Mouse (Mus musculus) liver, embryonic 12.5 days (tissue): ENCODE results near the gene Pdlim5. TPM values are rescaled to one million over a fixed set of nuclear protein-coding genes. Genes with fewer than 3 reads are reported as not detected.
"Not testable (repeated sequence)": the region's sequence is repeated elsewhere in the genome, so short reads cannot be mapped to it uniquely, and the experiment has no call there.

Source experiments
- ATAC-seq: fragments of 200-750 bp; cut with Nextera tagmentation; 2 replicates; pipeline ENCODE4 v1.8.0; 2017; ENCODE audit warnings: moderate number of reproducible peaks, mild to moderate bottlenecking, moderate library complexity
- H3K27ac ChIP-seq: fragments of 300-500 bp; sonication (generic); 2 replicates; pipeline ENCODE4 v1.5.1; 2016; ENCODE audit warnings: mild to moderate bottlenecking
- H3K27me3 ChIP-seq: fragments of 300-500 bp; sonication (generic); replicated peaks from 2 replicates; pipeline ENCODE4 v1.6.1; 2016; ENCODE audit warnings: mild to moderate bottlenecking, moderate library complexity
- H3K36me3 ChIP-seq: fragments of 300-500 bp; sonication (generic); 2 replicates; pipeline ENCODE4 v1.6.1; 2016; ENCODE audit warnings: mild to moderate bottlenecking, moderate library complexity
- H3K4me1 ChIP-seq: fragments of 300-500 bp; sonication (generic); 2 replicates; pipeline ENCODE4 v1.6.1; 2016
- H3K4me2 ChIP-seq: fragments of 300-500 bp; sonication (generic); 2 replicates; pipeline ENCODE4 v1.6.1; 2016; ENCODE audit warnings: mild to moderate bottlenecking, moderate library complexity
- H3K4me3 ChIP-seq: fragments of 300-500 bp; sonication (generic); 2 replicates; pipeline ENCODE4 v1.5.1; 2016; ENCODE audit warnings: mild to moderate bottlenecking, moderate library complexity
- H3K9ac ChIP-seq: fragments of 300-500 bp; sonication (generic); 2 replicates; pipeline ENCODE4 v1.6.1; 2016; ENCODE audit warnings: mild to moderate bottlenecking, moderate library complexity
- H3K9me3 ChIP-seq: fragments of 300-500 bp; sonication (generic); replicated peaks from 2 replicates; pipeline ENCODE4 v1.6.1; 2016; ENCODE audit warnings: mild to moderate bottlenecking, moderate library complexity
- WGBS: fragments of 180-500 bp; shearing (Covaris S2); methylation state at CpG from one replicate; pipeline ENCODE4 v1.1.7; 2016; ENCODE audit not compliant: insufficient replicate concordance; 5-methylcytosine and 5-hydroxymethylcytosine counted together
- polyA plus RNA-seq: library from polyadenylated mRNA; unstranded; fragments of >200 nt; fragmentation: Nextera tagmentation; extraction: Ambion mirVana; gene quantifications from 2 replicates; pipeline ENCODE4 v1.2.1, GENCODE M21; 2016

Pdlim5 gene
- polyA plus RNA-seq = 15.6 and 16.8 TPM in 2 replicates

DNA sequence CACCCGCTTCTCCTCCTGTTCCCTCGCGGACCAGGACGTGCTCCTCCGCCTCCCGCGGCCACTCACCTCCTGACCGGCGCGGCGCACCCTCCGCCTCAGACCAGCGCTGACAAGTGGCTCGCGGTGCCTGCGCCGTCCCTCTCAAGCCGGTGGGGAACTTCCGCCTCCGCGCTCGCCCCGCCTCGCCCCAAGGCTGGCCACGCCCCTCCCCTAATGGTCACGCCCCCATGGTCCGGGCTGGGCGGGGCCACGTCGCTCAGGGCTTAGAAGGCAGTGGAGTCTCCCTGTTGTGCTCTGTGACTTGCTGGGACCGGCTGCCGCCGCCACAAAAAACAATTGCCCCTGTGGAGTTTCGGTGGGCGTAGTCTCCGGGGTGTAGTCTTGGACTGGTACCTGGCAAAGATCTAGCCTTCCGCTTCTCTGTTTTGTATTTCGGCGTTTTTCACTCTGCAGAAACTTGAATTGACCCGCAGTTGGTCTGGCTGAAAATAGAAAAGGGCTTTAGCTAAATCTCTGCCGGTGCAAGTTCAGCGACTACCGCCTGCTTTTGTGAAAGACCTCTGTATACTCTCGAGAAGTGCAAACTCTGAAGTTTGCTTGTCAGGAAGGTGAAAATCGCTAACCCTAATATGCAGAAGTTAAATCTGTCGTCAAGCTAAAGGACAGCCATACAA is at the start of gene Pdlim5:
Pdlim5 (minus strand) TSS at position 177 of the 674 bp plus-strand sequence.
- ATAC-seq = peak; percentile 95

DNA sequence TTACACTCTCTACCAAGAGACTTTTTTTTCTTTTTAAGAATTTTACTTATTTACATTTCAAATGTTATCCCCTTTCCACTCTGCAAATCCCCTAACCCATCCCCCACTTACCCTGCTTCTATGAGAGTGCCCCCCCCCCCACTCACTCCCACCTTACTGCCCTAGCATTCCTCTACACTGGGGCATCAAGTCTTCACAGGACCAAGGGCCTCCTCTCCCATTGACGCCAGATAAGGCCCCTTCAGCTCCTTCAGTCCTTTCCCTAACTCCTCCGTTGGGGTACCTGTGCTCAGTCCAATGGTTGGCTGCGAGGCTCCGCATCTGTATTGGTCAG is 48.2 kb upstream of the Pdlim5 start:
- Histone ChIP-seq H3K4me2 (peak overlapping the region; percentile 51; the same call in 1 of the 2 replicates), H3K27me3 (no peaks in the 10 kb centered on the region), H3K27ac (no peak overlapping the region), H3K36me3 (no peaks in the 10 kb centered on the region), H3K9ac (no peak overlapping the region), H3K9me3 (no peaks in the 10 kb centered on the region), H3K4me3 (no peak overlapping the region), H3K4me1 (peaks cover 10% of the 10 kb centered on the region; the same call in 1 of the 2 replicates)
- 34% methylated on average over 4 of the region's 4 CpGs for WGBS
- peak; percentile 24; the same call in 1 of the 2 replicates for ATAC-seq

More for the DNA sequence above, at the start of gene Pdlim5:
- peak within 1 kb of the TSS; percentile 87 for H3K9ac ChIP-seq
- peak within 1 kb of the TSS; percentile 94 for H3K4me2 ChIP-seq
- WGBS = 1% methylated on average over 46 of the region's 46 CpGs
- peak within 1 kb of the TSS; percentile 89 for H3K27ac ChIP-seq
- peak within 1 kb of the TSS; percentile 80 for H3K4me3 ChIP-seq
- H3K27me3 ChIP-seq = no peaks in the 10 kb centered on the region
- H3K36me3 ChIP-seq = peaks cover 10% of the 10 kb centered on the region
- H3K9me3 ChIP-seq = no peaks in the 10 kb centered on the region
- peaks cover 17% of the 10 kb centered on the region for H3K4me1 ChIP-seq

DNA sequence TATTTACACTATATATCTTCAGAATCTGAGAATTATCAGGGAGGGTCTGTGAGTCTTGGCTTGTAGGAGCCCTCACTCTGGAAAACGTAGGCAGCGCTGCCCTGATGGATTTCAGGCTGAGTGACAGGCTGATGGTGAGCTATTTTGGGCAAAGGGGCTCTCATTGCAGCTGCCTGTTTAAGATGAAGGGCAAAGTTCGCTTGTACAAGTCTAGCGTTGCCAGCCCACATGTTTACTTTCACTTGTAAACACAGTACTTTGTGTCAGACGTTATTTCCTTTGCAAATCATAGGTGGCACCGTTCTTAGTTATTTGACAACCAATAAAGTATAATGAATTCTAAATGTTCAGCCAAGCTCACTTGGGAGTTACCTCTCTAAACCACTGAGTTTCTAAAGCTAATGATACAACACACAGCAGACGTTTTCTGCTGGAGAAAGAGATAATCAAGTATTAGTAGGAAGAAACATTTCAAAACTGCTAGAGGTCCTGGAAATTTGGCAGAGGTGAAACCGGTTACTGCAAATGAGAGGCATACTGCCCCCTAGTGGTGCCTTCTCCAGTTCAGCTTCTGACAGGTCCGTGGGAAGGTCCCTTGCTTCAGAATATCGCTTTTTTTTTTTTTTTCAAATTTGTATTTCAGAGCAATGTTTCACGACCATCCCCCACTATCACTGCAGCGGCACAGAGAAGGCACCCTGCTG is 47.7 kb upstream of the Pdlim5 start:
- H3K4me2 ChIP-seq = peak overlapping the region; percentile 51
- H3K27ac ChIP-seq = no peak overlapping the region
- no peaks in the 10 kb centered on the region for H3K9me3 ChIP-seq
- H3K4me1 ChIP-seq = peaks cover 10% of the 10 kb centered on the region; the same call in 1 of the 2 replicates
- peak; percentile 37 for ATAC-seq
- H3K4me3 ChIP-seq = 0 out of 2 replicates have a peak overlapping the region, but pooled peaks have one; percentile 2
- WGBS = 8% methylated on average over 12 of the region's 12 CpGs
- no peak overlapping the region for H3K9ac ChIP-seq
- H3K27me3 ChIP-seq = no peaks in the 10 kb centered on the region
- no peaks in the 10 kb centered on the region for H3K36me3 ChIP-seq

DNA sequence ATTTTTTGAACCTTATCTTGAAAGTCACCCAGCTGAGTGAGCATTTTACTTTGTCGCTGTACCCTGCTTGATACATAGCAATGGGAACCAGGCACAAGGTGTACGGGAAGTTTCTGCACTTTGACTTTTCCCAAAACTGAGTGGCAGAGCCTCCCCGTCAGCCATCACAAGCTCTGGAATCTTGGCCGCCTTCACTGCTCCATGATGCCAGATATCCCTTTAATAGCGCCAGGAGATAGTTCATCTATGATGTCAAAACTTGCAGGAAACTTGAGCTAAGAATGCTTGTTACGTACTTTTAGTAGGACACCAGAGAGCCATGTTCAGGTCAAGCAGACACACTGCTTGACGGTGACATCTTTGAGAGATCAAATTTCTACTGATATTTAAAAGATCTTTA is 46.7 kb upstream of the Pdlim5 start:
- no peak overlapping the region for H3K4me2 ChIP-seq
- no peaks in the 10 kb centered on the region for H3K27me3 ChIP-seq
- no peaks in the 10 kb centered on the region for H3K9me3 ChIP-seq
- H3K4me1 ChIP-seq = peaks cover 10% of the 10 kb centered on the region; the same call in 1 of the 2 replicates
- H3K9ac ChIP-seq = no peak overlapping the region
- no peak overlapping the region for H3K4me3 ChIP-seq
- 78% methylated on average over 7 of the region's 7 CpGs for WGBS
- no peak for ATAC-seq
- H3K36me3 ChIP-seq = no peaks in the 10 kb centered on the region
- no peak overlapping the region for H3K27ac ChIP-seq

DNA sequence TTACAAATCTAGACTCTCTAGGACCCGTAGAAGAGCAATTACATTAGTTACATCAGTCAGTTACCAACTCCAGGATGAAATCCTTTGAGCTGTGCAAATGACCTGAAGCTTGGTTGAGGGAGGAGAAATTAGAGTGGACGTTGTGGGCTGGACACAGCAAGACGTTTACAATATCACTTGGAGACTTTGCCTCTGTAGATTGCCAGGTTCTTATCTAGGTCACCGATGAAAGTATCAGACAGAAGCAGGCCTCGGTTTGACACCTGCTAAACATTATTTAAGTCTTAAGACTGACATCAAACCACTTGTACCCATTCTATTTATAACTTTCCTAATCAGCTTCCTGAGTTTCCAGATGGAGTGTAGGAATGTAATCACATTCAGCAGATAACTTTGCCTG is 45.6 kb upstream of the Pdlim5 start:
- no peaks in the 10 kb centered on the region for H3K9me3 ChIP-seq
- H3K4me1 ChIP-seq = peaks cover 10% of the 10 kb centered on the region; the same call in 1 of the 2 replicates
- no peak overlapping the region for H3K9ac ChIP-seq
- H3K36me3 ChIP-seq = no peaks in the 10 kb centered on the region
- no peak for ATAC-seq
- H3K27me3 ChIP-seq = 0 out of 2 replicates have a peak, but pooled peaks cover 5% of the 10 kb centered on the region
- no peak overlapping the region for H3K4me3 ChIP-seq
- no peak overlapping the region for H3K27ac ChIP-seq
- H3K4me2 ChIP-seq = no peak overlapping the region
- 23% methylated on average over 5 of the region's 5 CpGs for WGBS

DNA sequence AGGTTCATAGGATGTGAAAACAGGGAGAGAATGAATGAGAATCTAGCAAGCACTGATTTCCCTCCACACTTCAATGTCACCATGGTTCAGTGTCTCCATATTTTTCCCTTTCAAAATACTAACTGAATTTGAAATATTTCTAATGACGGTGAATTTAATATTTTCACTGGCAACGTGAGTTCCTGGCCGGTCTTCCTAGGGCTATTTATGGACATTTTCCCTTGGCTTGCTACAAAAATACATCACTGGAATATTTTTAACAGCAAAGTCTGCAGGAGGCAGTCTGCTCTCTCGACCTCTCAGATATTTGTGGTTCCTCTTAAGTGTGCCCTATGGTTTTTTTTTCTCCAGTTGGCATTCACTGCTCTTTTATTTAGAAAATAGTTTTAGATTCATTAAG is 44.7 kb upstream of the Pdlim5 start:
- H3K27ac ChIP-seq = no peak overlapping the region
- no peaks in the 10 kb centered on the region for H3K9me3 ChIP-seq
- H3K27me3 ChIP-seq = 0 out of 2 replicates have a peak, but pooled peaks cover 5% of the 10 kb centered on the region
- 42% methylated on average over 4 of the region's 4 CpGs for WGBS
- no peak overlapping the region for H3K4me2 ChIP-seq
- H3K9ac ChIP-seq = no peak overlapping the region
- no peak overlapping the region for H3K4me3 ChIP-seq
- H3K36me3 ChIP-seq = no peaks in the 10 kb centered on the region
- H3K4me1 ChIP-seq = peaks cover 10% of the 10 kb centered on the region; the same call in 1 of the 2 replicates
- no peak for ATAC-seq

DNA sequence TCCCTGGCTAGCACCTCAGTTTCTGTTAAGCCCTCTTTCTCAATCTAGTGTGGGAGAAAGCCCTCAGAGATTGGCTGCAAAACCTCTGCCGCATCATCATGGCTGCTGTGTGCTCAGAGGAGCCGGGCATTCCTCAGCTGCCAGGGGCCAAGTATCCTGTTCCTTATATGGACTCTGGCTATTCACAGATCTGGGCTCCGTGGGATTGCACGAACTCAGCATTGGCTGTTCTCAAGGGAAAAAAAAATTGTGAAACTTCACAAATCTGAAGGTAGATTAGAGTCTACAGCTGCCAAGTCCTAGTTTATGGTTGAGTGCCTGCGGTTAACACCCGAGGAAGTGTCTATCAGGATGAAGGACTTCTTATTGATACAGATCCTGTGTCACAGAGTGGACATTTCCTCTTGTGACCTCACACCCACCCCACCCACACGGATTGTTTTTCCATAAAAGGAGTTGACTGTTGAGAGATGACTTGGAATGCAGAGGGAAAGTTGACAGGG is 44.1 kb upstream of the Pdlim5 start:
- Histone ChIP-seq H3K4me3 (no peak overlapping the region), H3K4me2 (no peak overlapping the region), H3K4me1 (peaks cover 10% of the 10 kb centered on the region; the same call in 1 of the 2 replicates), H3K27ac (no peak overlapping the region), H3K27me3 (0 out of 2 replicates have a peak, but pooled peaks cover 5% of the 10 kb centered on the region), H3K36me3 (no peaks in the 10 kb centered on the region), H3K9me3 (no peaks in the 10 kb centered on the region), H3K9ac (no peak overlapping the region)
- 30% methylated on average over 7 of the region's 7 CpGs for WGBS
- no peak for ATAC-seq

DNA sequence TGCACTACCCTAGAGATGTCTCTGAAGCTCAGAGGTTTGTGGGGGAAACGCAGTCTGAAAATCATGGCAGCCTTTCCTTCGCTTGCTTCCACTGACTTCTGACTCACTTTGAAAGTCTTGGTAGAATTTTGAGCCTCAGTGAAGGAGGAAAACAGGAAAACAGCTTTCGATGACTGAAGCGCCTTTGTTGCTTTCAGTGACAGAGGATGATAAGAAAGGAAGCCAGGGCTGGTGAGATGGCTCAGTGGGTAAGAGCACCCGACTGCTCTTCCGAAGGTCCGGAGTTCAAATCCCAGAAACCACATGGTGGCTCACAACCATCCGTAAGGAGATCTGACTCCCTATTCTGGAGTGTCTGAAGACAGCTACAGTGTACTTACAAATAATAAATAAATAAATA is 43.1 kb upstream of the Pdlim5 start:
- not testable (repeated sequence) for H3K4me2 ChIP-seq, H3K9ac ChIP-seq, H3K36me3 ChIP-seq, H3K27ac ChIP-seq, H3K4me1 ChIP-seq, ATAC-seq, H3K9me3 ChIP-seq, H3K27me3 ChIP-seq, H3K4me3 ChIP-seq
- WGBS = 55% methylated on average over 8 of the region's 8 CpGs

DNA sequence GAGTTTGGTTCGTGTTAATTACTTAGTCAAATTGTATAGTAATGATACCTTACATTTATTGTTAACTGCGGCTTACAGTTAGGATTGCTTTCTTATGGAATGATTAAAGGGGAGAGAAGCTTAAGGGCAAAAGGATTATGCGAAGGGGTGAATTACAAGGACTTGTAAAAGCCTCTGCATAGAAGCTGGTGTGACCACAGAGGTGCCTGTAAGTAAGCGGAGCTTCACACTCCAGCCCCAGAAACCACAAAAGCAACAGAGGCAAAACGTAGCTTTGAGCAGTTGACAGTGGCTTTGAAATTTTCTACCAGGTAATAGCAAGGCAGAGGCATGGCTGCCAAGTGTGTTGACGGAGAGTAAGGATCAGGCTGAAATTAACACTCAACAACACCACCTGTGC is 41.3 kb upstream of the Pdlim5 start:
- WGBS = 42% methylated on average over 6 of the region's 6 CpGs
- Histone ChIP-seq H3K36me3 (no peaks in the 10 kb centered on the region), H3K4me2 (no peak overlapping the region), H3K4me1 (peaks cover 4% of the 10 kb centered on the region; the same call in 1 of the 2 replicates), H3K4me3 (no peak overlapping the region), H3K27ac (no peak overlapping the region), H3K9ac (no peak overlapping the region), H3K27me3 (0 out of 2 replicates have a peak, but pooled peaks cover 5% of the 10 kb centered on the region), H3K9me3 (no peaks in the 10 kb centered on the region)
- ATAC-seq = no peak

DNA sequence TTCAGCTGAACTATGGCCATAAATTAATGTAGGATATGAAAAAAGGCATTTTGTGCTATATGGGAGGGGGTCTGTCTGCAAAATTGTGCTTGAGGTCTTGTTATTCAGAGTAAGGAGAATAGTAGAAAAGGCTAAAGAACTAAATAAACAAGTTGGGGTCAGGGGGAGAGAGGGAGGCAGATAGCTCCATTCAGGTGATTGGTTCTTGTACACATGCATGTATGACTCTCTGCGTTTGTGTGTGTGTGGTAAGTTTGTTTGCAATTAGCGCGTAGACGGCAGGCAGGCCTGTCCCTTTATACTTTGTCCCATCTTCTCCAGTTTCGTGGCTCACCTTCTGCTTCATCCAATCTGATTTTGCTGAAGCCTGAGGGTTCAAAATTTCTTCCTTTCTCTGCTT is 40.7 kb upstream of the Pdlim5 start:
- Histone ChIP-seq H3K36me3 (no peaks in the 10 kb centered on the region), H3K4me2 (no peak overlapping the region), H3K27ac (no peak overlapping the region), H3K4me1 (peaks cover 4% of the 10 kb centered on the region; the same call in 1 of the 2 replicates), H3K4me3 (no peak overlapping the region), H3K9ac (no peak overlapping the region), H3K27me3 (0 out of 2 replicates have a peak, but pooled peaks cover 8% of the 10 kb centered on the region), H3K9me3 (no peaks in the 10 kb centered on the region)
- 73% methylated on average over 5 of the region's 5 CpGs for WGBS
- ATAC-seq = no peak

DNA sequence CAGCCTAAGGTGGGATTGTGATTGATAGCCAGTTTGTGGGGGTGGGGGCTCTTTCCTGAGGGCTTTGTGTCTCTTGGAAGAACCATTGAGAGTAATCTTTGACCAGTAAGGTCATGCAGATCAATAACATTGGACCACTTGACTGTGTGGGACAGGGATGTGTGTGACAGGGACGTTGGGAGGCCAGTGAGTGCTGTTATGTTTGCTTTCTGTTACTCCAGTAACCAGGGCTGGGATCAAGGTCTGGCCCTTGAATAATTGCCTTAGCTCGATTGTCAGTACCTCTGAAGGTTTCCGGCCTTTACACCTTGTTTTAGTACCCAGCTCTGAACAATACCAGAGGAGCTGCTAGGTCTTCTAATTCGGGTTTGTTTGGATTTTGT is 39.3 kb upstream of the Pdlim5 start:
- no peaks in the 10 kb centered on the region for H3K9me3 ChIP-seq
- no peak overlapping the region for H3K4me3 ChIP-seq
- no peak overlapping the region for H3K27ac ChIP-seq
- no peak overlapping the region for H3K9ac ChIP-seq
- no peak overlapping the region for H3K4me2 ChIP-seq
- H3K4me1 ChIP-seq = 0 out of 2 replicates have a peak, but pooled peaks cover under 1% of the 10 kb centered on the region
- whole genome bisulfite sequencing = 53% methylated on average over 4 of the region's 4 CpGs
- no peaks in the 10 kb centered on the region for H3K36me3 ChIP-seq
- ATAC-seq = no peak
- H3K27me3 ChIP-seq = 0 out of 2 replicates have a peak, but pooled peaks cover 8% of the 10 kb centered on the region
